Mouse (Mus musculus) kidney, adult 11 months (tissue): ENCODE measurements around the gene Naa35.
A peak's percentile ranks its signal among the peaks of the same experiment; 100 is the strongest.

Experiments used
- DNase-seq: peaks from one replicate; pipeline ENCODE4 v3.0.0; 2022

Naa35 gene

GRCm38 (mm10) chr13:59672248-59672647 lies 87.2 kb downstream of the Naa35 start:
- no peak for DNase-seq

- no peak for DNase-seq
These were observed 88.5 kb downstream of the Naa35 start for GRCm38 (mm10) chr13:59673597-59673996.

DNA sequence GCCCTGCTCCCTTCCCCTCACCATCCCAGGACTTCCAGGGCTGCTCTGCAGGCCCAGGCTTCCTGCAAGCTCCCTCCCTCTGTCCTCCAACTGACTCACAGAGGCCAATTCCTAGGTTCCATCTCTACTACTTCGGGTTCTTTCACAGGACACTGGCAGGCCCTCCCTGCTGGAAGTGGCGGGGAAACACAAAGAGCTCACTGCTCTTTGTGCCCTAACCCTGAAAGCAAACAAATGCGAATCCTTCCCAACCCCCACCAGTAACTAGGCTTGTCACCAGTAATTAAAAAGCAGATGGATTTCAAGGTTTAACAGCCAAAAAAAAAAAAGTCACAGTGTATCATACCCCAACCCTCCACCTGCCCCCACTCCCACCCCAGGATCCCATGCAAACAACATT lies 89.2 kb downstream of the Naa35 start:
- no peak for DNase-seq

GRCm38 (mm10) chr13:59674761-59675150 lies 89.7 kb downstream of the Naa35 start:
- DNase-seq: no peak

DNA sequence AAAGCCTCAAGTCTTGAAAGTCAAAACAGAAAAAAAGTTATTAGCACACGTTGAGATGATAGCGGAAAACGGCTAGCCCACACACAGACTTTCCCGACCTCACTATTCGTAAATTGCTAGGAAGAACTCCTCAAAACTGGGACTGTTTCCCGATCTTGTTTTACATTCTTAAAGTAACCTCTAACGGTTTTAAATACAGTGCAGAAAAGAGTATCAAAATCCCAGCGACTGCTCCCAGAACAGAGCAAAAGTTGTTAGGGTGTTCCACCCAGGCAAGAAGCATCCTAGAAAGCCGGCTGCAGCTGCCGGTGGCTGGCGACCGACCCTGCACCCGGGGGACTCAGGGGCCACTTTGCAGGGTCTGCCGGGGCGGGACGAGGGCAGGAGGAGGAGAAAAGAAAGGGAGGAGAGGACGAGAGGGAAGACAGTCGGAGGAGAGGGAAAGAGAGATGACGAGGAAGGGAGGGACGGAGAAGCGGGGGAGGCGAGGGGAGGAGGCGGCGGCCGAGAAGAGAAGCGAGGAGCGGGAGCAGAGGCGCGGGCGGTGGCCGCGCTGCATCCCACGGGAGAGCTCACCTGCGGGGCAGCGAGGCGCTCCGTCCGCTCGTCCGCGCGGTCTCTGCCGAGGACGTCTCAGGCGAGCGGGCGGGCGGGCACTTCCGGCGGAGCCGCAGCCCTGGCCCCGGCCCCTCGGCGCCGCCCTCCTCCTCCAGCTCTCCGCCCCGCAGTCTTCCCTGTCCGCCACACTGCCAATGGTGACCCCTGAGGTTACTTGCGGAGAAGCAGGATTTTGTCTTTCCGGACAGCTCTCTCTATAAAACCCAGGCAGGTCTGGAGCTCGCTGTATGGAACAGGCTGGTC lies 90.3 kb downstream of the Naa35 start, which contains the start of gene Golm1:
Golm1 (minus strand) TSS at position 661 of the 861 bp plus-strand sequence.
- DNase-seq: peak; percentile 31

- DNase-seq: no peak
These were observed 91.5 kb downstream of the Naa35 start for GRCm38 (mm10) chr13:59676316-59677229.

GRCm38 (mm10) chr13:59679306-59679705 lies 94.2 kb downstream of the Naa35 start:
- no peak for DNase-seq

GRCm38 (mm10) chr13:59679908-59680307 lies 94.8 kb downstream of the Naa35 start:
- no peak for DNase-seq

- DNase-seq: no peak
These were observed 97.6 kb downstream of the Naa35 start for GRCm38 (mm10) chr13:59682629-59683028.

DNA sequence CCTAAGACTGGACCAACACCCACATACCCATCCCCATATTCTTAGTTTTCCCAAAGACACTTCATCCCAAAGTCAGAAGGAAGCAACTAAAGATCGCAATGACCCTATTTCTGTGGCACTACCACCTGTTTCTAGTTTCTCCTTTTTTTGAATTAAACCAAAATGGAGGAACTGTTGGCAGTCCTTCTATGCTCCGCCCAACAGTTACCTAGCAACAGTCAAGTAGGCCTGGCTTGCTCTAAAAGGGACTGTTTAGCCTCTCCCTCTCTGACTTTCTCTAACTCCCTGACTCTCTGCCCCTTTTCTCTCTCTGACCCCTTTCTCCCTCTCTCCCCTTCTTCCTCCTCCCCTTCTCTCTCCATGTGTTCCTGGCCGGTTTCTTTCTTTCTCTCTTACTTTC lies 100.2 kb downstream of the Naa35 start:
- no peak for DNase-seq
